Comparison of ENCODE assay signal across 8 mouse cellular contexts in genomic region chr15:80280646-80281045, GRCm38 (mm10). TPM values are rescaled to one million over a fixed set of nuclear protein-coding genes. Genes with fewer than 3 reads are reported as not detected.
DNase-seq lines count a peak whose midpoint lies in the region; ATAC-seq and TF ChIP-seq lines count a peak whose summit lies in the region.

No protein-coding gene starts in this region.

- H3K9me3 ChIP-seq in hindbrain, postnatal 0 days (ENCODE audit: low read length): no peaks in the 10 kb centered on the region
- H3K9me3 ChIP-seq in hindbrain, embryonic 13.5 days: no peaks in the 10 kb centered on the region

- peak; percentile 70 for DNase-seq in hindbrain, postnatal 0 days (ENCODE audit: low spot score)
- DNase-seq in spleen, adult 12 weeks (ENCODE audit: low spot score): peak; percentile 47
- no peak for DNase-seq in spleen, postnatal 36 days (ENCODE audit: low spot score in 2 of 2)
- peak; percentile 53 for DNase-seq in embryo, embryonic 11 days
- DNase-seq in retina, postnatal 1 day: peak; percentile 67
- no peak for DNase-seq in urinary bladder, postnatal 4 days (ENCODE audit: low spot score in 2 of 2)
- DNase-seq in heart, postnatal 25 days (ENCODE audit: low spot score): no peak

- no peak overlapping the region for H3K9ac ChIP-seq in hindbrain, postnatal 0 days (replicated peaks; ENCODE audit: low read length)
- H3K9ac ChIP-seq in hindbrain, embryonic 13.5 days: no peak overlapping the region

- no peaks in the 10 kb centered on the region for H3K36me3 ChIP-seq in hindbrain, postnatal 0 days (ENCODE audit: insufficient read depth, low read length)
- H3K36me3 ChIP-seq in hindbrain, embryonic 13.5 days: no peaks in the 10 kb centered on the region

- H3K4me1 ChIP-seq in hindbrain, postnatal 0 days (ENCODE audit: insufficient read depth, low read length): peaks cover 2% of the 10 kb centered on the region; the same call in 1 of the 2 replicates
- H3K4me1 ChIP-seq in hindbrain, embryonic 13.5 days (replicated peaks): peaks cover 22% of the 10 kb centered on the region

- H3K27ac ChIP-seq in hindbrain, postnatal 0 days: no peak overlapping the region
- H3K27ac ChIP-seq in hindbrain, embryonic 13.5 days: no peak overlapping the region

- 19% methylated on average over 6 of the region's 6 CpGs for WGBS in hindbrain, postnatal 0 days
- WGBS in hindbrain, embryonic 13.5 days: 21% methylated on average over 6 of the region's 6 CpGs

- no peak for ATAC-seq in hindbrain, postnatal 0 days
- no peak for ATAC-seq in hindbrain, embryonic 13.5 days (ENCODE audit: low FRiP score)

- no peak overlapping the region for H3K4me3 ChIP-seq in hindbrain, postnatal 0 days (ENCODE audit: low read length)
- H3K4me3 ChIP-seq in hindbrain, embryonic 13.5 days: no peak overlapping the region

- peak; percentile 85 for TF ChIP-seq CTCF in hindbrain, postnatal 0 days (IDR thresholded peaks at IDR 0.05; ENCODE audit: low read depth)

- H3K27me3 ChIP-seq in hindbrain, postnatal 0 days (ENCODE audit: insufficient read depth, low read length): no peaks in the 10 kb centered on the region
- H3K27me3 ChIP-seq in hindbrain, embryonic 13.5 days: peaks cover 35% of the 10 kb centered on the region

- intact Hi-C loops in heart, postnatal 25 days (cut with DNase I): no loop called here

- H3K4me2 ChIP-seq in hindbrain, postnatal 0 days (ENCODE audit: low read depth, low read length): no peak overlapping the region
- H3K4me2 ChIP-seq in hindbrain, embryonic 13.5 days: no peak overlapping the region

RNA-seq across cellular contexts. Expression of gene Cacna1i, which starts 6.4 kb away (rescaled TPM):
- total RNA-seq in hindbrain, postnatal 0 days (2014; rRNA removed): 10.8 and 14.0 TPM in 2 replicates
- 0.47 and 0.50 TPM in 2 replicates for polyA plus RNA-seq in hindbrain, postnatal 0 days (2015; fragmentation: Nextera tagmentation; extraction: Ambion mirVana)
- 0.34 and 0.39 TPM in 2 replicates for polyA plus RNA-seq in hindbrain, embryonic 13.5 days (2015; fragmentation: Nextera tagmentation; extraction: Ambion mirVana)
- total RNA-seq in heart, postnatal 25 days (2021): under 1 TPM in 1 of 2 experiments, not detected in 1; 0.36 TPM

RNA-seq across cellular contexts. Expression of gene Rps19bp1, which starts 16.5 kb away (rescaled TPM):
- total RNA-seq in hindbrain, postnatal 0 days (2014; rRNA removed): 29.0 and 51.6 TPM in 2 replicates
- 78.4 and 81.3 TPM in 2 replicates for polyA plus RNA-seq in hindbrain, postnatal 0 days (2015; fragmentation: Nextera tagmentation; extraction: Ambion mirVana)
- 74.7 and 75.9 TPM in 2 replicates for polyA plus RNA-seq in hindbrain, embryonic 13.5 days (2015; fragmentation: Nextera tagmentation; extraction: Ambion mirVana)
- total RNA-seq in heart, postnatal 25 days (2021): 10 to 100 TPM; 15.5 to 15.9 TPM

RNA-seq across cellular contexts. Expression of gene Atf4, which starts 25.7 kb away (rescaled TPM):
- total RNA-seq in hindbrain, postnatal 0 days (2014; rRNA removed): 140 and 157 TPM in 2 replicates
- 104 and 109 TPM in 2 replicates for polyA plus RNA-seq in hindbrain, postnatal 0 days (2015; fragmentation: Nextera tagmentation; extraction: Ambion mirVana)
- 115 and 118 TPM in 2 replicates for polyA plus RNA-seq in hindbrain, embryonic 13.5 days (2015; fragmentation: Nextera tagmentation; extraction: Ambion mirVana)
- total RNA-seq in heart, postnatal 25 days (2021): 10 to 100 TPM; 58.3 to 81.7 TPM

RNA-seq across cellular contexts. Expression of gene AC140267.1, which starts 45.0 kb away (rescaled TPM):
- not detected in 2 replicates for total RNA-seq in hindbrain, postnatal 0 days (2014; rRNA removed)
- not detected in 2 replicates for polyA plus RNA-seq in hindbrain, postnatal 0 days (2015; fragmentation: Nextera tagmentation; extraction: Ambion mirVana)
- not detected in 2 replicates for polyA plus RNA-seq in hindbrain, embryonic 13.5 days (2015; fragmentation: Nextera tagmentation; extraction: Ambion mirVana)
- total RNA-seq in heart, postnatal 25 days (2021): 10 to 100 TPM; 16.1 to 21.0 TPM

RNA-seq across cellular contexts. Expression of gene Mief1, which starts 46.8 kb away (rescaled TPM):
- total RNA-seq in hindbrain, postnatal 0 days (2014; rRNA removed): 46.3 and 51.1 TPM in 2 replicates
- polyA plus RNA-seq in hindbrain, postnatal 0 days (2015; fragmentation: Nextera tagmentation; extraction: Ambion mirVana): 20.3 and 22.0 TPM in 2 replicates
- 36.9 and 37.7 TPM in 2 replicates for polyA plus RNA-seq in hindbrain, embryonic 13.5 days (2015; fragmentation: Nextera tagmentation; extraction: Ambion mirVana)
- total RNA-seq in heart, postnatal 25 days (2021): 10 to 100 TPM; 29.2 to 32.3 TPM

Comparison
In these comparisons a context has a peak if more than half of its experiments do, and no peak if none do; other contexts are left out.
1. DNase-seq: peak in hindbrain, postnatal 0 days (single experiment), spleen, adult 12 weeks (single experiment), embryo, embryonic 11 days (single experiment) and retina, postnatal 1 day (single experiment); none in spleen, postnatal 36 days (0 of 2), urinary bladder, postnatal 4 days (0 of 2) and heart, postnatal 25 days (single experiment).